Mouse (Mus musculus): ENCODE data around the gene Cdh16.

The Cdh16 gene

GRCm38 (mm10) chr8:104570436-104571343 is 53.5 kb downstream of the Cdh16 start:
- peak; percentile 73 for DNase-seq

GRCm38 (mm10) chr8:104569559-104569958 is 54.6 kb downstream of the Cdh16 start:
- DNase-seq = peak; percentile 57

- DNase-seq = no peak
These were observed 58.8 kb downstream of the Cdh16 start for GRCm38 (mm10) chr8:104565457-104565798.

DNA sequence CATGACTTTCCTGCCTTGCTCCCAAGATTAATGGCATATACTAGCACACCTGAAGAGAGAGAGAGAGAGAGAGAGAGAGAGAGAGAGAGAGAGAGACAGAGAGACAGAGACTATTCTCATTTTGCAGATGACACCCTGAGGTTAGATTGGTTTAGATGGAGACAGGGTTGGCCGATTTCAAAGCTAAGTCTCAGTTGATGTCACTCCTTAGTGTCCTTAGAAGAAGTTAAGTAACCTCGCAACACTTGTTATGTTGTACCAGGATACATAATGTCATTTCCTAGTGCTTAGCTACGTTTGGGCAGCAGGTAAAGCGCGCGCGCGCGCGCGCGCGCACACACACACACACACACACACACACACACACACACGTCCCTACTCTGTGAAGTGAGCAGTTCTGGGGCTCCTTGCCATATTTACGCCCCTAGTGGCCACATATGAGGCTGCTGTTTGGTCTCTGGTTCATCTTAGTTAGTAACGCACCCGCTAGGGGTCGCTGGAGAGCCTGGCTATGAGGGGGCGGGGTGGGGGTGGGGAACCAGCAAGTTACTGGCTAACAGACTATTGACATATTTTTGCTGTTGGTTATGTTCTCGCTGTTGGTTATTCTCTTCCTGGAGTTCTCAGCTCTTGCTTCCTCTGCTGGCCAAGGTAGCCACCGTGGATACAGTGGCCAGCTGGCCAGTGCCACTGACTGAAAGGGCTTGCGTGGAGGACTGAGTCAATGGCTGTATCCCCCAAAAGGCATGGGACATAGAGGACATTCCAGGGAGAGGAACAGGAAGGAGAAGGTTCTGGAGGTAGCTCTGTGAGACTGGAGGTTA is 59.4 kb downstream of the Cdh16 start:
- peak; percentile 85 for DNase-seq

DNA sequence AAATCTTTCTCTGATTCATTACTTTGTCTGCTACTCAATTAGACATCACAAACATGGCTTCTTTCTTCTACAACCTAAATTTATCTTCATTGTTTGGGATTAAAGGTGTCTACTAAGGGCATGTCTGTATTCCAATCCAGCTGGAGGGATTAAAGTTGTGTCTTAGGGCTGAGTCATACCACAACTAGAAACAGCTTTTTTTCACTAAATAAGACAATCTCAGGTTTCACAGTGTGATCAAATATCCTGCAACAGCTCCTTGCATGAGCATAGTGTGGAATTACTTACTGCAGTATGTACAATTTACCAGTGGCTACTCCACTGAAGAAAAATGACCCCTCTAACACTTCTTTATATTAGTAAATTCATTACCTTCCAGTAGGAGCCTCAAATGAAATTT is 63.5 kb downstream of the Cdh16 start:
- no peak for DNase-seq

DNA sequence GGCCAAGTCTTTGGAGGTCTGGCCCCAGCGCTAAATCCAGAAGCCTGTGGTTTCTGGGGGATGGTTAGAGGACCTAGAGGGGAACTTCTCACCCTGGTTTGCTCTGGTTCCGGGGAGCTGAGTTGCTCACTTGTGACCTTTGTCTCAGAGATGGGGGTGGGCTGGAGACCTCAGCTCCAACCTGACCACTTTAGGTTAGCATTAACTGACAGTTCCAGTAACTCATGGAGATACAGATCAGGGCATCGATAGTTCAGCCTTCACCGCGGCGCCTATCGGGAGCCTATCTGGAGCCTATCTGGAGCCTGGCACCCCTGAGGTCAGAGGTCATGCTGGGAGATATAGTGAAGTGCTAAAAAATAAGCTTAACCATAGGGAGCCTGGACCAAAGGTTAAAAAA is 67.0 kb downstream of the Cdh16 start:
- no peak for DNase-seq

DNA sequence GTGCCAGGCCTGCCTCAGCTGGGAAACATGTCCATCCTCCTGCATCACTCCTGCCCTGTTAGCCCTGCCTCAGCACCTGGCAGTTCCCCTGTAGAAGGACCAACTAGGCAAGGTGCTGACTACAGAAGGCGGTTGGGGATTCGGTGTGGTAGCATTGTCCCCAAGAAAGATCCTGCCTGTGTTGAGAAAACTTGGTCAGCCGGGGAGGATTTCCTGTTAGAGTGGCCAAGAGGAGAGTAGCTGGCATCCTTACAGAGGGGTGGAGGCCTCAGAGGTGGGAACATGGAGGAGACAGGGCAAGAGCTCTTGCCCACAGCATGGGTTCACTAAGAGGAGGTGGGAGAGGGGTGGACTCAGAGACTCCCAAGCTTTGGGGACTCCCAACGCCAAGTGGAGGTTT is 69.0 kb downstream of the Cdh16 start:
- no peak for DNase-seq

All from kidney, adult 11 months (tissue).